Comparison of ENCODE assay signal across 8 mouse cellular contexts in genomic region chr1:143776446-143777411, GRCm38 (mm10). TPM values are rescaled to one million over a fixed set of nuclear protein-coding genes. Genes with fewer than 3 reads are reported as not detected.
DNase-seq lines count a peak whose midpoint lies in the region; ATAC-seq and TF ChIP-seq lines count a peak whose summit lies in the region.

Gene Trove2 (minus strand): TSS chr1:143777068.
Gene Uchl5 (plus strand): TSS chr1:143777272.

- no peaks in the 10 kb centered on the region for H3K9me3 ChIP-seq in hindbrain, embryonic 14.5 days (ENCODE audit: control insufficient read depth, low read length)

- H3K4me1 ChIP-seq in hindbrain, embryonic 14.5 days (replicated peaks; ENCODE audit: control insufficient read depth, insufficient read depth, low read length), result peaks cover 36% of the 10 kb centered on the region

- no peak for TF ChIP-seq CTCF in Patski (IDR thresholded peaks at IDR 0.05)

- under 1% methylated on average over 79 of the region's 84 CpGs for WGBS in hindbrain, embryonic 14.5 days

- DNase-seq in Patski (ENCODE audit: low read depth, low spot score), result peak; percentile 80
- peak; percentile 99 to 100 for DNase-seq in cerebellum, postnatal 14 days
- DNase-seq in frontal cortex, postnatal 14 days (ENCODE audit: low spot score in 2 of 2), result peak; percentile 93 to 97
- DNase-seq in hindbrain, embryonic 14.5 days (ENCODE audit: low spot score), result peak; percentile 99
- peak; percentile 98 for DNase-seq in layer of hippocampus, postnatal 36 days
- DNase-seq in lung, postnatal 36 days, result peak; percentile 97
- DNase-seq in retina, postnatal 1 day, result peak; percentile 99
- DNase-seq in urinary bladder, adult 18-20 months (ENCODE audit: low spot score in 2 of 2), result peak; percentile 94 to 96

- H3K4me3 ChIP-seq in hindbrain, embryonic 14.5 days (replicated peaks; ENCODE audit: low read length), result peak within 1 kb of the TSS; percentile 80

- peak within 1 kb of the TSS; percentile 82 for H3K4me2 ChIP-seq in hindbrain, embryonic 14.5 days (replicated peaks)

- peak; percentile 96 for ATAC-seq in Patski
- ATAC-seq in hindbrain, embryonic 14.5 days (ENCODE audit: low FRiP score), result peak; percentile 95

- H3K9ac ChIP-seq in hindbrain, embryonic 14.5 days, result peak within 1 kb of the TSS; percentile 83

- in situ Hi-C loops in Patski (cut with MboI; ENCODE audit: low pct_unique_long_range_greater_than_20kb), result no loop called here

- H3K27ac ChIP-seq in hindbrain, embryonic 14.5 days, result peak within 1 kb of the TSS; percentile 77

- no peaks in the 10 kb centered on the region for H3K27me3 ChIP-seq in Patski
- H3K27me3 ChIP-seq in hindbrain, embryonic 14.5 days (ENCODE audit: control insufficient read depth, insufficient read depth, low read length), result no peaks in the 10 kb centered on the region

- CTCF ChIA-PET in Patski (lab: Charles Lee), result interaction anchor here (0.7 to 2.2 kb wide), 7 partner anchors 8 to 36 kb away, joined by 3 to 8 read pairs (median 4); no protein-coding TSS in a partner anchor

- no peaks in the 10 kb centered on the region; the same call in 1 of the 2 replicates for H3K36me3 ChIP-seq in hindbrain, embryonic 14.5 days (replicated peaks; ENCODE audit: control insufficient read depth, insufficient read depth)

- POLR2A ChIA-PET in Patski (lab: Charles Lee), result interaction anchor here (0.6 to 0.7 kb wide), 2 partner anchors 12 to 230 kb away, joined by 4 to 5 read pairs; no protein-coding TSS in a partner anchor

RNA-seq across cellular contexts. Expression of gene Trove2, which starts in this region (rescaled TPM):
- 16.5 TPM for polyA plus RNA-seq in Patski (2021)
- polyA plus RNA-seq in hindbrain, embryonic 14.5 days (2014; fragmentation: Nextera tagmentation; extraction: Ambion mirVana), result 31.4 and 34.5 TPM in 2 replicates
- total RNA-seq in layer of hippocampus, postnatal 36 days (2021), result 10 to 100 TPM; 32.0 to 32.4 TPM

RNA-seq across cellular contexts. Expression of gene Uchl5, which starts in this region (rescaled TPM):
- polyA plus RNA-seq in Patski (2021), result 49.5 TPM
- 46.4 and 52.7 TPM in 2 replicates for polyA plus RNA-seq in hindbrain, embryonic 14.5 days (2014; fragmentation: Nextera tagmentation; extraction: Ambion mirVana)
- 10 to 100 TPM; 33.8 to 39.5 TPM for total RNA-seq in layer of hippocampus, postnatal 36 days (2021)

Comparison
In these comparisons a context has a peak if more than half of its experiments do, and no peak if none do; other contexts are left out.
1. Peak in every context shown above with its lines: DNase-seq, ATAC-seq, H3K4me3 ChIP-seq and H3K27ac ChIP-seq.